Mouse (Mus musculus) liver, embryonic 13.5 days (tissue): ENCODE measurements around the gene Gm10720. TPM values are rescaled to one million over a fixed set of nuclear protein-coding genes. Genes with fewer than 3 reads are reported as not detected.
A peak's percentile ranks its signal among the peaks of the same experiment; 100 is the strongest.
"Not testable (repeated sequence)": the region's sequence is repeated elsewhere in the genome, so short reads cannot be mapped to it uniquely, and the experiment has no call there.

Experiments used
- ATAC-seq: fragments of 200-750 bp; cut with Nextera tagmentation; 2 replicates; pipeline ENCODE4 v1.8.0; 2017; ENCODE audit warnings: low read depth, mild to moderate bottlenecking, moderate number of reproducible peaks, moderate library complexity
- DNase-seq: peaks from one replicate; pipeline ENCODE4 v3.0.0; 2022
- H3K27ac ChIP-seq: fragments of 300-500 bp; sonication (generic); 2 replicates; pipeline ENCODE4 v1.5.1; 2015; ENCODE audit warnings: moderate library complexity, mild to moderate bottlenecking, inconsistent platforms
- H3K27me3 ChIP-seq: fragments of 300-500 bp; sonication (generic); 2 replicates; pipeline ENCODE4 v1.6.1; 2015; ENCODE audit warnings: mild to moderate bottlenecking, inconsistent platforms
- H3K36me3 ChIP-seq: fragments of 300-500 bp; sonication (generic); 2 replicates; pipeline ENCODE4 v1.6.1; 2015; ENCODE audit warnings: mild to moderate bottlenecking, inconsistent platforms
- H3K4me1 ChIP-seq: fragments of 300-500 bp; sonication (generic); replicated peaks from 2 replicates; pipeline ENCODE4 v1.6.1; 2015; ENCODE audit warnings: inconsistent platforms
- H3K4me2 ChIP-seq: fragments of 300-500 bp; sonication (generic); 2 replicates; pipeline ENCODE4 v1.6.1; 2015; ENCODE audit warnings: inconsistent platforms, mild to moderate bottlenecking, moderate library complexity
- H3K4me3 ChIP-seq: fragments of 300-500 bp; sonication (generic); replicated peaks from 2 replicates; pipeline ENCODE4 v1.5.1; 2015; ENCODE audit warnings: mild to moderate bottlenecking, inconsistent platforms
- H3K9ac ChIP-seq: fragments of 300-500 bp; sonication (generic); 2 replicates; pipeline ENCODE4 v1.6.1; 2015; ENCODE audit warnings: mild to moderate bottlenecking, inconsistent platforms
- H3K9me3 ChIP-seq: fragments of 300-500 bp; sonication (generic); replicated peaks from 2 replicates; pipeline ENCODE4 v1.6.1; 2016; ENCODE audit warnings: inconsistent platforms
- WGBS: fragments of 180-500 bp; shearing (Covaris S2); methylation state at CpG from one replicate; pipeline ENCODE4 v1.1.7; 2015; ENCODE audit not compliant: insufficient replicate concordance; 5-methylcytosine and 5-hydroxymethylcytosine counted together
- polyA plus RNA-seq: library from polyadenylated mRNA; unstranded; fragments of >200 nt; fragmentation: Nextera tagmentation; extraction: Ambion mirVana; gene quantifications from 2 replicates; pipeline ENCODE4 v1.2.1, GENCODE M21; 2015

Gene Gm10720
- polyA plus RNA-seq, 1 experiment from 2014 or later, result not detected

GRCm38 (mm10) chr9:3015896-3016295 is 442 bp downstream of the Gm10720 start:
- ATAC-seq, H3K9ac ChIP-seq, H3K27me3 ChIP-seq, H3K27ac ChIP-seq, H3K36me3 ChIP-seq, H3K4me1 ChIP-seq, H3K4me2 ChIP-seq, H3K4me3 ChIP-seq, H3K9me3 ChIP-seq: not testable (repeated sequence)
- 66% methylated on average over 6 of the region's 6 CpGs for WGBS
- peak; percentile 21 for DNase-seq

GRCm38 (mm10) chr9:3017108-3017507 is 1.7 kb downstream of the Gm10720 start, which contains the start of gene Gm10719:
Gene Gm10719 (plus strand): TSS chr9:3017408.
- not testable (repeated sequence) for H3K36me3 ChIP-seq, H3K9ac ChIP-seq, ATAC-seq, H3K4me3 ChIP-seq, DNase-seq, H3K27ac ChIP-seq, H3K27me3 ChIP-seq, H3K4me2 ChIP-seq, H3K4me1 ChIP-seq, H3K9me3 ChIP-seq
- 59% methylated on average over 1 of the region's 9 CpGs for WGBS

GRCm38 (mm10) chr9:3018944-3019343 is 3.5 kb downstream of the Gm10720 start:
- 50% methylated on average over 9 of the region's 9 CpGs for WGBS

GRCm38 (mm10) chr9:3019835-3020727 is 4.6 kb downstream of the Gm10720 start:
- not testable (repeated sequence) for H3K36me3 ChIP-seq, H3K4me3 ChIP-seq, H3K4me1 ChIP-seq, H3K27ac ChIP-seq, H3K9ac ChIP-seq, H3K4me2 ChIP-seq, H3K9me3 ChIP-seq, H3K27me3 ChIP-seq
- 69% methylated on average over 17 of the region's 19 CpGs for WGBS
- DNase-seq, result peak; percentile 77
- peak; percentile 49; the same call in 1 of the 2 replicates for ATAC-seq

More at GRCm38 (mm10) chr9:3018944-3019343, 3.5 kb downstream of the Gm10720 start:
- H3K36me3 ChIP-seq, H3K4me3 ChIP-seq, H3K9me3 ChIP-seq, ATAC-seq, H3K4me1 ChIP-seq, H3K4me2 ChIP-seq, H3K27me3 ChIP-seq, H3K9ac ChIP-seq, H3K27ac ChIP-seq: not testable (repeated sequence)
- DNase-seq, result peak; percentile 89

GRCm38 (mm10) chr9:3022316-3023008 is 7.0 kb downstream of the Gm10720 start:
- peak; percentile 82 for DNase-seq
- 65% methylated on average over 11 of the region's 13 CpGs for WGBS
- H3K9ac ChIP-seq, H3K4me2 ChIP-seq, H3K27me3 ChIP-seq, H3K4me1 ChIP-seq, H3K4me3 ChIP-seq, H3K9me3 ChIP-seq, ATAC-seq, H3K27ac ChIP-seq, H3K36me3 ChIP-seq: not testable (repeated sequence)

GRCm38 (mm10) chr9:3023312-3023984 is 8.0 kb downstream of the Gm10720 start, which contains the start of gene Gm10718:
Gene Gm10718 (plus strand): TSS chr9:3023547.
- not testable (repeated sequence) for H3K9ac ChIP-seq, H3K27ac ChIP-seq, H3K27me3 ChIP-seq, H3K4me2 ChIP-seq, H3K36me3 ChIP-seq, H3K9me3 ChIP-seq, ATAC-seq, H3K4me3 ChIP-seq, H3K4me1 ChIP-seq
- peak; percentile 67 for DNase-seq
- 63% methylated on average over 12 of the region's 13 CpGs for WGBS

- not testable (repeated sequence) for H3K4me2 ChIP-seq, H3K36me3 ChIP-seq, H3K27me3 ChIP-seq, H3K9ac ChIP-seq, H3K4me3 ChIP-seq, H3K9me3 ChIP-seq, ATAC-seq, H3K27ac ChIP-seq, H3K4me1 ChIP-seq
- 65% methylated on average over 16 of the region's 16 CpGs for WGBS
- DNase-seq, result peak; percentile 100
Observed at GRCm38 (mm10) chr9:3023985-3024648, 8.7 kb downstream of the Gm10720 start.

GRCm38 (mm10) chr9:3024912-3025467 is 9.5 kb downstream of the Gm10720 start, which contains the start of gene Gm10717:
Gene Gm10717 (plus strand): TSS chr9:3025417.
- 60% methylated on average over 12 of the region's 12 CpGs for WGBS
- ATAC-seq, result not testable (repeated sequence)

GRCm38 (mm10) chr9:3025653-3026052 is 10.2 kb downstream of the Gm10720 start:
- H3K27ac ChIP-seq, H3K9ac ChIP-seq, H3K4me1 ChIP-seq, H3K27me3 ChIP-seq, ATAC-seq, H3K9me3 ChIP-seq, H3K4me2 ChIP-seq, H3K4me3 ChIP-seq, H3K36me3 ChIP-seq: not testable (repeated sequence)
- DNase-seq, result peak; percentile 71
- WGBS, result 57% methylated on average over 5 of the region's 6 CpGs

More at GRCm38 (mm10) chr9:3024912-3025467, 9.5 kb downstream of the Gm10720 start, which contains the start of gene Gm10717:
- not testable (repeated sequence) for H3K9me3 ChIP-seq, H3K4me1 ChIP-seq, H3K36me3 ChIP-seq, H3K4me2 ChIP-seq, H3K9ac ChIP-seq, H3K27ac ChIP-seq, H3K27me3 ChIP-seq, H3K4me3 ChIP-seq
- peak; percentile 68 for DNase-seq

GRCm38 (mm10) chr9:3026136-3026535 is 10.7 kb downstream of the Gm10720 start:
- not testable (repeated sequence) for H3K27ac ChIP-seq

More at GRCm38 (mm10) chr9:3026136-3026535, 10.7 kb downstream of the Gm10720 start:
- ATAC-seq, H3K4me3 ChIP-seq, H3K4me2 ChIP-seq, H3K27me3 ChIP-seq, H3K9ac ChIP-seq, H3K9me3 ChIP-seq, H3K36me3 ChIP-seq, H3K4me1 ChIP-seq, DNase-seq: not testable (repeated sequence)
- 63% methylated on average over 5 of the region's 5 CpGs for WGBS
